Mouse (Mus musculus) forebrain, embryonic 11.5 days (tissue): ENCODE results near the gene Cyfip2. TPM values are rescaled to one million over a fixed set of nuclear protein-coding genes. Genes with fewer than 3 reads are reported as not detected.

Source experiments
- ATAC-seq: fragments of 200-750 bp; cut with Nextera tagmentation; replicated peaks from 2 replicates; pipeline ENCODE4 v1.8.0; 2017; ENCODE audit warnings: moderate TSS enrichment; ENCODE audit not compliant: low FRiP score
- DNase-seq: peaks from one replicate; pipeline ENCODE4 v3.0.0-alpha.2; 2017; ENCODE audit warnings: low spot score
- H3K27ac ChIP-seq: fragments of 300-500 bp; sonication (generic); 2 replicates; pipeline ENCODE4 v1.5.1; 2014; ENCODE audit warnings: low read depth, low read length
- H3K27me3 ChIP-seq: fragments of 300-500 bp; sonication (generic); 2 replicates; pipeline ENCODE4 v1.6.1; 2014; ENCODE audit warnings: mild to moderate bottlenecking, low read length, mixed read lengths; ENCODE audit not compliant: control insufficient read depth, insufficient read depth
- H3K36me3 ChIP-seq: fragments of 300-500 bp; sonication (generic); 2 replicates; pipeline ENCODE4 v1.6.1; 2014; ENCODE audit warnings: mild to moderate bottlenecking, low read length, moderate library complexity, mixed read lengths; ENCODE audit not compliant: control insufficient read depth, insufficient read depth
- H3K4me1 ChIP-seq: fragments of 300-500 bp; sonication (generic); replicated peaks from 2 replicates; pipeline ENCODE4 v1.6.1; 2014; ENCODE audit warnings: low read length, mixed read lengths; ENCODE audit not compliant: control insufficient read depth, insufficient read depth
- H3K4me2 ChIP-seq: fragments of 300-500 bp; sonication (generic); 2 replicates; pipeline ENCODE4 v1.6.1; 2014; ENCODE audit warnings: low read depth, mild to moderate bottlenecking, low read length, moderate library complexity, mixed read lengths; ENCODE audit not compliant: severe bottlenecking
- H3K4me3 ChIP-seq: fragments of 300-500 bp; sonication (generic); 2 replicates; pipeline ENCODE4 v1.5.1; 2014; ENCODE audit warnings: low read depth, low read length
- H3K9ac ChIP-seq: fragments of 300-500 bp; sonication (generic); 2 replicates; pipeline ENCODE4 v1.6.1; 2014; ENCODE audit warnings: low read length
- H3K9me3 ChIP-seq: fragments of 300-500 bp; sonication (generic); 2 replicates; pipeline ENCODE4 v1.6.1; 2016; ENCODE audit warnings: low read length, mixed read lengths; ENCODE audit not compliant: control insufficient read depth
- WGBS: fragments of 180-500 bp; shearing (Covaris S2); extraction: QIAGEN DNeasy Blood & Tissue Kit; methylation state at CpG from one replicate; pipeline ENCODE4 v1.1.7; 2014; 5-methylcytosine and 5-hydroxymethylcytosine counted together
- polyA plus RNA-seq: library from polyadenylated mRNA; unstranded; fragments of >200 nt; fragmentation: Nextera tagmentation; extraction: Ambion mirVana; gene quantifications from 2 replicates; pipeline ENCODE4 v1.2.1, GENCODE M21; 2014

Cyfip2 gene
- polyA plus RNA-seq, 1 experiment from 2014 or later: 50.9 TPM

DNA sequence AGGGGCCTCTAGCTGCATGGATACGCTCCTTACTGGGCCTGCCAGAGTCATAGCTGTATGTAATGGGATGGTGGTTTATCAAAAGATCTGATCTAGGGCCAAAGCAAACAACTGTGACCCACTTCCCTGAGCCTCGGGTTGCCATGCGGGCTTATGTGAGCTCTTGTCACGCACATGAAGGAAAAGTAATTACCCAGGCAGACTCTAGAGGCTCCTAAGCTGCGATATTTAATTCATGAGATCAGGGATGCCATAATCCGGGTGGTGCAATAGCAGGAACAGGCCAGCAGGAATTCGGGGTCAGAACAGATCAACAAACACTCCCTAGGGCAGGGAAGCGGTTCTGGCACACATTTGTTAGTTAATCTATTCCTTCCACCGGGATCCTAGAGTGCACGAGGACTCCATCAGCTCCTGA lies 21.7 kb downstream of the Cyfip2 start:
- no peak overlapping the region for H3K4me3 ChIP-seq
- H3K27me3 ChIP-seq: no peaks in the 10 kb centered on the region
- peaks cover 5% of the 10 kb centered on the region; the same call in 1 of the 2 replicates for H3K36me3 ChIP-seq
- H3K4me1 ChIP-seq: no peaks in the 10 kb centered on the region; the same call in 1 of the 2 replicates
- DNase-seq: no peak
- no peak overlapping the region for H3K9ac ChIP-seq
- no peak overlapping the region for H3K27ac ChIP-seq
- no peaks in the 10 kb centered on the region for H3K9me3 ChIP-seq
- H3K4me2 ChIP-seq: no peak overlapping the region
- WGBS: 57% methylated on average over 10 of the region's 10 CpGs
- no peak; the same call in 1 of the 2 replicates for ATAC-seq

DNA sequence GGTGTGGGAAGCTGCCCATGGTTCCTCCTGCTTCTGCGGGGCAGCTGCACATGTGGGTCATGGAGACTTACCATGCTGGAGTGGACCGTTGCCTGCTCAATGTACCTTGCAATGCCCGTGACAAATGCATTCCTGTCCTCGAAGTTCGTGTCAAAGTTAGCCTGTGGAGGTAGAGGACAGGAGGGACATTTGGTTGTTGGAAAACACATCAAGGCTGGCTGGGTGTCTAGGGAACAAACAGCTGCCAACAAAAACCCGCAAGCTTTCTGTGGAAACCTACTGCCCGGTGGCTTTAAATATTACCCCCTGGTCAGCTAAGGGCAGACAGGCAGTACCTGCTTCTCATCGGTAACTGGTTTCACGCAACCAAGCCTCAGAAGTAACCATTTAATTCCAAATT lies 23.1 kb downstream of the Cyfip2 start:
- no peak overlapping the region for H3K4me3 ChIP-seq
- H3K9ac ChIP-seq: no peak overlapping the region
- ATAC-seq: no peak
- peaks cover 5% of the 10 kb centered on the region; the same call in 1 of the 2 replicates for H3K36me3 ChIP-seq
- no peak for DNase-seq
- no peaks in the 10 kb centered on the region; the same call in 1 of the 2 replicates for H3K4me1 ChIP-seq
- WGBS: 84% methylated on average over 9 of the region's 9 CpGs
- no peak overlapping the region for H3K4me2 ChIP-seq
- H3K27ac ChIP-seq: no peak overlapping the region
- H3K9me3 ChIP-seq: no peaks in the 10 kb centered on the region
- no peaks in the 10 kb centered on the region for H3K27me3 ChIP-seq

DNA sequence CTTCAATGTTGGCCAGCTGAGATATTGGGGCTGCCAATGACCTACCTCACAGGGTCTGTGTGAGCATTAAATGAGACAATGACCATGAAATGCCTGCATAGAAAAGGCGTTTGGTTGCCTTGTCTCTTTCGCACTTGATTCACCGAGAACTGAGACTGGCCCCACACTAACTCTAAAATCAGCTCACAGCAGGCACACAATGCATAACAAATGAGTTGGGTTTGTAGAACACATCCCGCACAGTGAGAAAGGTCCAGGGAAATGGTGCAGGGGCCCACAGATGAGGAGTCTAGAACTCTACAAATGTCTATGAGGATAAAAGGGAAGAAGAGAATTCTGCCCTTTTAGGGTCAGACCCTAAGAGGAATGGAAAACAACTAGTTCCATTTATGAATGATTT lies 23.6 kb downstream of the Cyfip2 start:
- Histone ChIP-seq H3K36me3 (peaks cover 5% of the 10 kb centered on the region; the same call in 1 of the 2 replicates), H3K9ac (no peak overlapping the region), H3K27me3 (no peaks in the 10 kb centered on the region), H3K4me1 (no peaks in the 10 kb centered on the region; the same call in 1 of the 2 replicates), H3K4me2 (no peak overlapping the region), H3K4me3 (no peak overlapping the region), H3K9me3 (no peaks in the 10 kb centered on the region), H3K27ac (no peak overlapping the region)
- 66% methylated on average over 4 of the region's 4 CpGs for WGBS
- no peak for DNase-seq
- no peak for ATAC-seq

DNA sequence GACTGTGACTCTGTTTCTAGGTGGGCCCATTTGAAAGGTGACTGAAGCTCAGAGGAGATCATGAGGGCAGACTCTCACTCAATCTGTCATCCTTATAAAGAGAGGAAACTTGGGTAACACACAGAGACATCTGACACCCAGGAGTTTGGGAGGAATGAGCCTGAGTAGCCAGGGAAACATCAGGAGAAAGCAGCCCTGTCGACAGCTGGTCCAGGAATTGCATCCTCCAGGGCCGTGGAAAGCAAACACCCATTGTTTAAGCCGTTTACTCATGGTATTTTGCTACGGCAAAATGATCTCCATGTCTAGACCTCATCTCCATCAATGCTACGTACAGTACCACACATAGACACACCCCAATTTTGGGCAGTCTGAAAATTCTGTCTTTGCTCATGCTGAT lies 24.6 kb downstream of the Cyfip2 start:
- no peak for ATAC-seq
- Histone ChIP-seq H3K4me3 (no peak overlapping the region), H3K4me2 (no peak overlapping the region), H3K36me3 (peaks cover 5% of the 10 kb centered on the region; the same call in 1 of the 2 replicates), H3K4me1 (no peaks in the 10 kb centered on the region; the same call in 1 of the 2 replicates), H3K27me3 (no peaks in the 10 kb centered on the region), H3K27ac (no peak overlapping the region), H3K9ac (no peak overlapping the region), H3K9me3 (no peaks in the 10 kb centered on the region)
- no peak for DNase-seq
- 85% methylated on average over 5 of the region's 5 CpGs for WGBS

DNA sequence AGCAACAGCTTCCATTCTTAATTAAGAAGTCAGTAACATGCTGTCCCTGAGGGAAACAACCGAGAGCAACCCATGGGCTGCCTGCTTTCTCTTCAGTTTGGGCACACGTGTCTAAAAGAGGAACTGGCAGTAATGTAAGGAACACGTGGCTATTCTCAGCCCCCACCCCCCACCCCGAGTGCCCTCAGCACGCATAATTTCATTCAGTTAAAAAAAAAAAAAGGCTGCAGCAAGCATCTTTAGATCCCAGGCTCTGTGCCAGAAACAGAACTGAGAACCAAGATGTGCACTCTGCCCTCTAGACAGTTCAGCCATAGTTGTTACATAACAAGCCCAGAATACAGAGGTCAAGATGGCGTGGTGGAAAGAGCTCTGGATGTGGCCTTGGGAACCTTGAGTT lies 25.9 kb downstream of the Cyfip2 start:
- H3K27me3 ChIP-seq: no peaks in the 10 kb centered on the region
- no peak overlapping the region for H3K27ac ChIP-seq
- no peaks in the 10 kb centered on the region for H3K9me3 ChIP-seq
- ATAC-seq: no peak
- H3K4me2 ChIP-seq: no peak overlapping the region
- no peaks in the 10 kb centered on the region; the same call in 1 of the 2 replicates for H3K4me1 ChIP-seq
- WGBS: 80% methylated on average over 6 of the region's 6 CpGs
- no peak overlapping the region for H3K4me3 ChIP-seq
- no peak overlapping the region for H3K9ac ChIP-seq
- H3K36me3 ChIP-seq: peaks cover 5% of the 10 kb centered on the region; the same call in 1 of the 2 replicates
- no peak for DNase-seq

DNA sequence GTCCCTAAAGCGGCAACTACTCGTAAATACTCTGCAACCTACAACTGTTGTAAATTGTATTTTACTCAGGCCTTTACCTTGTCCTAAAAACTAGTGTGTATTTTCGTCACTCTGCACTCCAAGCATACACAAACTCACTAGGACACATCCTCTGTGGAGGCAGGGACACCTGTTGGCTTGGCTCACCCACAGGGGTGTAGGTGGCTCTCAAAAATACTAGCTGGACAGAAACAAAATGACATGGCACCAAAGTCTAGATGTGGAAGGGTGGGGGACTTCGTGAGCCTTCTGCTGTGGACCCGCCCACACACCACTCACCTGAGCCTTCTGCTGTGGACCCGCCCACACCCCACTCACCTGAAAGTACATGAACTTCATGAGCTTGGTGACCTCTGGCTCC lies 28.9 kb downstream of the Cyfip2 start:
- WGBS: 93% methylated on average over 6 of the region's 6 CpGs
- Histone ChIP-seq H3K4me1 (no peaks in the 10 kb centered on the region), H3K27ac (no peak overlapping the region), H3K9ac (no peak overlapping the region), H3K4me3 (no peak overlapping the region), H3K27me3 (no peaks in the 10 kb centered on the region), H3K4me2 (no peak overlapping the region), H3K9me3 (no peaks in the 10 kb centered on the region), H3K36me3 (peaks cover 3% of the 10 kb centered on the region; the same call in 1 of the 2 replicates)
- ATAC-seq: no peak
- DNase-seq: no peak

DNA sequence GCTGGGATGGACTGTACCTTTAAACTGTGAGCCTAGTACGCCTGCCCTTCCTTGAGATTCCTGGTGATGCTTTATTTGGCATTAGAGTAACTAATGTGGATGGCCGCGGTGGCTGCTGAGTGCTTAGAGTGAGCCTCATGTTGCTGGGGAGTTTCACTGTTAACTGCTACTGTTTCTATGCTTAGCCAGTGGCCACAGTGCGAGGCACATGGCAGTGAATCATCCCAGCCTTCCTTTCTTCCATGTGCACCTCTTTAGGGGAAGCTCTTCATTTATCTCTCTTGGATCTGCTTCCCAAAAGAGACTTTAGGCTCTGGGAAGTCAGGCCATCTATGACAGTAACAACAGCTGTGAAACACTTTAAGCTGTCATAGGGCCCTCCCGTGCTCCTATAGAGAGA lies 30.0 kb downstream of the Cyfip2 start:
- Histone ChIP-seq H3K36me3 (no peaks in the 10 kb centered on the region; the same call in 1 of the 2 replicates), H3K27ac (no peak overlapping the region), H3K4me1 (no peaks in the 10 kb centered on the region), H3K4me2 (no peak overlapping the region), H3K4me3 (no peak overlapping the region), H3K27me3 (no peaks in the 10 kb centered on the region), H3K9ac (no peak overlapping the region), H3K9me3 (no peaks in the 10 kb centered on the region)
- DNase-seq (no peak), ATAC-seq (no peak)
- 91% methylated on average over 5 of the region's 5 CpGs for WGBS

DNA sequence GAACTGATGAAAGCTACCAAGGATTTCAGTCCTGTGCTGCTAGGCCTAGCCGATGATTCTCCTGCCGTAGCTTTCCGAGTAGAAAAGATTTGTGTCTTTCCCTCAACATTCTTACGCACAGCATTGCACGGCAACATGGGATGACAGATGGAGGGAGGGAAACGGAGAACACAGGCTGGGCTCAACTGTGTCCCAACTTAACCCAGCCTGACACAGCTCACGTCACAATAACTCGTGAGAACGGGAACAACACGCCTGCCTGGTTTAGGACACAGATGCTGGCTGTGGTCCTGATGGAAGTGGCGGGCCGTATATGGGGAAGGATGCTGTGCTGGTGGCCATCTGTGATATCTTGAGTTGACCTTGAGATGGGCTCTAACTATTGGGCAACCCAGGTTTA lies 34.0 kb downstream of the Cyfip2 start:
- no peaks in the 10 kb centered on the region; the same call in 1 of the 2 replicates for H3K36me3 ChIP-seq
- H3K4me2 ChIP-seq: no peak overlapping the region
- ATAC-seq (no peak), DNase-seq (no peak)
- no peaks in the 10 kb centered on the region for H3K27me3 ChIP-seq
- H3K27ac ChIP-seq: no peak overlapping the region
- no peak overlapping the region for H3K4me3 ChIP-seq
- WGBS: 94% methylated on average over 12 of the region's 12 CpGs
- H3K4me1 ChIP-seq: no peaks in the 10 kb centered on the region
- no peaks in the 10 kb centered on the region for H3K9me3 ChIP-seq
- H3K9ac ChIP-seq: no peak overlapping the region

DNA sequence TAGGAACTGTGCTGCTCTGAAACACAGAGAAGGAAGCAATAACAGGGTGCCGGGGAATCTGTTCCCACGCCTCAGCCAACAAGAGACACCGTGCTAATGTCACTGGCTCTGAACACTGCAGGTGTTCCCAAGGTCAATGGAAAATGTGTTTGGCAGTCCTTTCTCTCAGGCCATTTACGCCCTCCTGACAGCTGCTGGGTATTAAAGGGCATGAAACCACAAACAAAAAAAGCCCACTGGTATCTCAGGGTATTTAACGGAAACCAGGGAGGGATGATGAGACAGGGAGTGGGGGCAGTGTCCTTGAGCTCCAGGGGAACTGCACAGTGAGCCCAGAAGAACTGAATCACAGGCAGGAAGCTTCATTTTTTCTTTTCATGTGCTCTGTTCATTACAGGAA lies 34.5 kb downstream of the Cyfip2 start:
- Histone ChIP-seq H3K27ac (no peak overlapping the region), H3K4me1 (no peaks in the 10 kb centered on the region), H3K4me3 (no peak overlapping the region), H3K36me3 (no peaks in the 10 kb centered on the region; the same call in 1 of the 2 replicates), H3K9ac (no peak overlapping the region), H3K4me2 (no peak overlapping the region), H3K27me3 (no peaks in the 10 kb centered on the region), H3K9me3 (no peaks in the 10 kb centered on the region)
- ATAC-seq: no peak
- DNase-seq: no peak
- 79% methylated on average over 5 of the region's 5 CpGs for WGBS
